Mouse (Mus musculus) MEL (cell line): Measurements from ENCODE around the gene Snx29. TPM values are rescaled to one million over a fixed set of nuclear protein-coding genes. Genes with fewer than 3 reads are reported as not detected.

Source experiments
- DNase-seq: peaks from one replicate; pipeline ENCODE4 v3.0.0; 2011; ENCODE audit warnings: low read depth, low spot score
- H3K27ac ChIP-seq: 2 replicates; pipeline ENCODE4 v1.5.1; 2012; ENCODE audit warnings: low read depth, mild to moderate bottlenecking, control low read depth, low read length, moderate library complexity; ENCODE audit not compliant: control insufficient read depth
- H3K27me3 ChIP-seq, 2 experiments: fragments of 150-350 bp in 1 of 2; sonication (generic) in 1 of 2; 2 replicates each; pipeline ENCODE4 v1.6.1; 2012; ENCODE audit warnings: low read length in 2 of 2, mild to moderate bottlenecking in 2 of 2, improper control_type of control experiment in 1 of 2, moderate library complexity in 1 of 2; ENCODE audit not compliant: insufficient read depth in 2 of 2, control insufficient read depth in 1 of 2
- H3K36me3 ChIP-seq, 2 experiments: 2 replicates each; pipeline ENCODE4 v1.6.1; 2012 to 2014; ENCODE audit warnings: low read length in 2 of 2, improper control_type of control experiment in 1 of 2, inconsistent platforms in 1 of 2, mild to moderate bottlenecking in 1 of 2; ENCODE audit not compliant: insufficient read depth in 2 of 2, control insufficient read depth in 1 of 2
- H3K4me1 ChIP-seq, 2 experiments: fragments of 150-350 bp in 1 of 2; sonication (generic) in 1 of 2; 2 replicates each; pipeline ENCODE4 v1.6.1; 2012; ENCODE audit warnings: low read length in 2 of 2, improper control_type of control experiment in 1 of 2, mild to moderate bottlenecking in 1 of 2; ENCODE audit not compliant: insufficient read depth in 2 of 2, control insufficient read depth in 1 of 2
- H3K4me3 ChIP-seq, 2 experiments: fragments of 150-350 bp in 1 of 2; sonication (generic) in 1 of 2; 2 replicates each; pipeline ENCODE4 v1.5.1; 2012; ENCODE audit warnings: low read depth in 2 of 2, low read length in 2 of 2, mild to moderate bottlenecking in 2 of 2, moderate library complexity in 2 of 2, control low read depth in 1 of 2, improper control_type of control experiment in 1 of 2; ENCODE audit not compliant: control insufficient read depth in 1 of 2, insufficient read depth in 1 of 2
- H3K79me2 ChIP-seq: 2 replicates; pipeline ENCODE4 v1.6.1; 2012; ENCODE audit warnings: mild to moderate bottlenecking, low read length, moderate library complexity; ENCODE audit not compliant: control insufficient read depth, poor library complexity, insufficient read depth
- H3K9ac ChIP-seq: 2 replicates; pipeline ENCODE4 v1.6.1; 2012; ENCODE audit warnings: low read depth, mild to moderate bottlenecking, control low read depth, low read length, moderate library complexity; ENCODE audit not compliant: control insufficient read depth, poor library complexity, severe bottlenecking
- H3K9me3 ChIP-seq: fragments of 150-350 bp; sonication (generic); replicated peaks from 2 replicates; pipeline ENCODE4 v1.6.1; 2012; ENCODE audit warnings: mild to moderate bottlenecking, low read length, improper control_type of control experiment, moderate library complexity; ENCODE audit not compliant: insufficient read depth
- CHD1 ChIP-seq: IDR thresholded peaks from 2 replicates; pipeline ENCODE4 v1.6.1; 2012; ENCODE audit warnings: low read depth, mild to moderate bottlenecking, inconsistent platforms, low read length, improper control_type of control experiment
- E2F4 ChIP-seq: IDR thresholded peaks from 2 replicates; pipeline ENCODE4 v1.6.1; 2011; ENCODE audit warnings: low read depth, low read length, improper control_type of control experiment, borderline replicate concordance
- EP300 ChIP-seq, 2 experiments: IDR thresholded peaks; 2 replicates each; pipeline ENCODE4 v1.6.1; 2011; ENCODE audit warnings: improper control_type of control experiment in 2 of 2, low read length in 2 of 2, low read depth in 1 of 2, mild to moderate bottlenecking in 1 of 2
- ETS1 ChIP-seq: IDR thresholded peaks from 2 replicates; pipeline ENCODE4 v1.6.1; 2012; ENCODE audit warnings: low read depth, mild to moderate bottlenecking, inconsistent platforms, low read length, improper control_type of control experiment, moderate library complexity
- HCFC1 ChIP-seq: IDR thresholded peaks from 2 replicates; pipeline ENCODE4 v1.6.1; 2012; ENCODE audit warnings: low read depth, mild to moderate bottlenecking, inconsistent platforms, low read length, improper control_type of control experiment, moderate library complexity
- MAZ ChIP-seq: IDR thresholded peaks from 2 replicates; pipeline ENCODE4 v1.6.1; 2012; ENCODE audit warnings: low read depth, mild to moderate bottlenecking, inconsistent platforms, low read length, improper control_type of control experiment
- MXI1 ChIP-seq: IDR thresholded peaks from 2 replicates; pipeline ENCODE4 v1.6.1; 2011; ENCODE audit warnings: mild to moderate bottlenecking, low read depth, low read length, improper control_type of control experiment
- MYC ChIP-seq: IDR thresholded peaks from 2 replicates; pipeline ENCODE4 v1.6.1; 2011; ENCODE audit warnings: low read depth, mild to moderate bottlenecking, low read length, improper control_type of control experiment, moderate library complexity
- NRF1 ChIP-seq: IDR thresholded peaks from 2 replicates; pipeline ENCODE4 v1.6.1; 2014; ENCODE audit warnings: low read depth, mild to moderate bottlenecking, inconsistent platforms, low read length, improper control_type of control experiment, moderate library complexity; ENCODE audit not compliant: poor library complexity, insufficient read depth, severe bottlenecking
- SMC3 ChIP-seq: IDR thresholded peaks from 2 replicates; pipeline ENCODE4 v1.6.1; 2011; ENCODE audit warnings: low read depth, low read length, improper control_type of control experiment
- USF1 ChIP-seq: IDR thresholded peaks from 2 replicates; pipeline ENCODE4 v1.6.1; 2014; ENCODE audit warnings: low read depth, mild to moderate bottlenecking, inconsistent platforms, low read length, improper control_type of control experiment, moderate library complexity
- USF2 ChIP-seq, 2 experiments: IDR thresholded peaks; 2 replicates each; pipeline ENCODE4 v1.6.1; 2011 to 2012; ENCODE audit warnings: improper control_type of control experiment in 2 of 2, low read length in 2 of 2, borderline replicate concordance in 1 of 2, inconsistent platforms in 1 of 2, low read depth in 1 of 2, mild to moderate bottlenecking in 1 of 2; ENCODE audit not compliant: insufficient read depth in 1 of 2
- ZC3H11A ChIP-seq: IDR thresholded peaks from 2 replicates; pipeline ENCODE4 v1.6.1; 2012; ENCODE audit warnings: low read depth, mild to moderate bottlenecking, inconsistent platforms, low read length, improper control_type of control experiment
- ZKSCAN1 ChIP-seq: IDR thresholded peaks from 2 replicates; pipeline ENCODE4 v1.6.1; 2012; ENCODE audit warnings: low read depth, mild to moderate bottlenecking, inconsistent platforms, low read length, improper control_type of control experiment, moderate library complexity
- ZMIZ1 ChIP-seq: IDR thresholded peaks from 2 replicates; pipeline ENCODE4 v1.6.1; 2012; ENCODE audit warnings: low read depth, mild to moderate bottlenecking, inconsistent platforms, low read length, improper control_type of control experiment, moderate library complexity
- polyA plus RNA-seq, 2 experiments: library from polyadenylated mRNA; stranded (reverse) in 1 of 2; unstranded in 1 of 2; fragments of >175 nt in 1 of 2; fragments of >200 nt in 1 of 2; gene quantifications; 2 replicates each; pipeline versions ENCODE4 v1.2.1 to v1.2.4; 2012; ENCODE audit warnings: low replicate concordance in 2 of 2, low read depth in 1 of 2; ENCODE audit not compliant: insufficient read length in 2 of 2, insufficient read depth in 1 of 2, missing spikeins in 1 of 2
- total RNA-seq: library from RNA; depleted of rRNA; stranded (reverse); fragments of 300-350 nt; gene quantifications from 2 replicates; pipeline ENCODE4 v1.2.3, GENCODE M21; 2012

Gene Snx29
- total and polyA plus RNA-seq, 3 experiments: 0.72 to 0.73 TPM; not detected in 1

- H3K4me3 ChIP-seq: no peak overlapping the region
- TF ChIP-seq NRF1 (no peak), MYC (no peak), HCFC1 (no peak), SMC3 (no peak), ZKSCAN1 (no peak), USF1 (no peak)
- H3K27me3 ChIP-seq: no peaks in the 10 kb centered on the region
- no peaks in the 10 kb centered on the region for H3K36me3 ChIP-seq
- H3K27ac ChIP-seq: no peak overlapping the region
- no peak overlapping the region for H3K9ac ChIP-seq
- H3K4me1 ChIP-seq: no peaks in the 10 kb centered on the region
- no peaks in the 10 kb centered on the region for H3K9me3 ChIP-seq
- DNase-seq: no peak
- no peaks in the 10 kb centered on the region for H3K79me2 ChIP-seq
Observed at GRCm38 (mm10) chr16:11530466-11531194, 207.9 kb downstream of the Snx29 start.

- H3K4me1 ChIP-seq: no peaks in the 10 kb centered on the region
- no peak for TF ChIP-seq MYC
- no peak for TF ChIP-seq EP300 (IDR thresholded peaks at IDR 0.05; ENCODE audit: low read depth in 1 of 2, low read length in 2 of 2)
- TF ChIP-seq ETS1: no peak
- TF ChIP-seq E2F4: no peak
- no peak for TF ChIP-seq MAZ
- no peak for TF ChIP-seq ZC3H11A
- TF ChIP-seq, all 39 proteins: peak for 0
- Histone ChIP-seq H3K4me3 (no peak overlapping the region), H3K9me3 (no peaks in the 10 kb centered on the region), H3K79me2 (no peaks in the 10 kb centered on the region), H3K27me3 (no peaks in the 10 kb centered on the region), H3K27ac (no peak overlapping the region), H3K9ac (no peak overlapping the region), H3K36me3 (no peaks in the 10 kb centered on the region)
- no peak for DNase-seq
Observed at GRCm38 (mm10) chr16:11531441-11531840, 208.7 kb downstream of the Snx29 start.

- Histone ChIP-seq H3K4me3 (no peak overlapping the region), H3K79me2 (no peaks in the 10 kb centered on the region)
- DNase-seq: no peak
- TF ChIP-seq E2F4 (no peak), MYC (no peak), SMC3 (no peak), ETS1 (no peak), CHD1 (no peak), MXI1 (no peak), ZMIZ1 (no peak), USF2 (IDR thresholded peaks at IDR 0.05; ENCODE audit: borderline replicate concordance in 1 of 2, insufficient read depth in 1 of 2, low read depth in 1 of 2, low read length in 2 of 2) (no peak)
- TF ChIP-seq, all 39 proteins: peak for 0
- Histone ChIP-seq H3K9ac (no peak overlapping the region), H3K27ac (no peak overlapping the region), H3K36me3 (no peaks in the 10 kb centered on the region), H3K9me3 (no peaks in the 10 kb centered on the region), H3K27me3 (no peaks in the 10 kb centered on the region), H3K4me1 (no peaks in the 10 kb centered on the region)
Observed at GRCm38 (mm10) chr16:11532592-11532991, 209.9 kb downstream of the Snx29 start.
